Mouse (Mus musculus): ENCODE measurements around the gene Ets2.
"Not testable (repeated sequence)": the region's sequence is repeated elsewhere in the genome, so short reads cannot be mapped to it uniquely, and the experiment has no call there.

The Ets2 gene

DNA sequence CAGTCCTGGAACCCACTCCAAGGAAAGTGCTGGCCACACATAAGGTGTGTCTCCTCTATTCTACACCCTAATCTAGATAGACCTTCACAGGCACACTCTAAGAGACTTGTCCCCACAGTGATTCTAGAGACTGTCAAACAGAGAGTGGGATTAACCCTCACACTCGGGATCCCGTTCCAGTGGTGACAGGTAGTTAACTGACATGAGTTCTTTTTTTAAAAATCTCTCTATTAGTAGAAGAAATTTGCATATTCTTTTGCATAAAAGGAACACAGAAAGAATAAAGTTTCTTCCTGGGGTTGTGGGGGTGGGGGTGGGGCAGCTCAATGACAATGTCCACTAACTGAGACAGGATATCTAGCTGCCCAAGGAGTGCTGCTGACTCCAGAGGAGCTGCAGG is 32.9 kb downstream of the Ets2 start:
- DNase-seq (ENCODE audit: low spot score) = no peak

DNA sequence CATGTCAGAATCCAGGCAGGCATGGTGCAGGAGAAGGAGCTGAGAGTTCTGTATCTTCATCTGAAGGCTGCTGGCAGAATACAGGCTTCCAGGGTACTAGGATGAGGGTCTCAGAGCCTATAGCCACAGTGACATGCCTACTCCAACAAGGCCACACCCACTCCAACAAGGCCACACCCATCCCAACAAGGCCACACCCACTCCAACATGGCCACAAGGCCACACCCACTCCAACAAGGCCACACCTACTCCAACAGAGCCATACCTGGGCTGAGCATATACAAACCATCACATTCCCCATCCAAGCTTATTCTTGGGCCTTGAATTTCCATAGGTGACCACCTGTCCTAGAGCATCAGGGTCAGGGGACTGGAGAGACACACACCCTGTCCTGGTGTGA is 34.2 kb downstream of the Ets2 start:
- no peak for DNase-seq (ENCODE audit: low spot score)

DNA sequence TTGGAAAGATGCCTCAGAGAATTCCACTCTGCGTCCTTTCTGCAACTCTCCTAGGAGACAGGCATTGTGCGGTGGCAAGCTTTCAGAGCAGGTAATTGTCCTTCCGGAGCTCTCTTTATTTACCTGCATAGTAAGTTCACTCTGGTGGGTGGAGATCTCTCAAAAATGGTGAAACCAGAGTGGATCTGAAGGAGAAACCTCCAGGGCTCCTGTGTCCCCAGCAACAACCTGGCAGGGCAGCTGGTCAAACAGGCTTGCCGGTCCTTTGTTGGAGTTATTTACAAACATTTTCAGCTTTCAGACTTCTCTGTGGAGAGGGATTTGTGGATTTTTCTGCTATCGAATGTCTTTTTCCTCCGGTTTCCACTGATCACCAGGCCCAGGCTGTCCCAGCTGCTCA is 34.6 kb downstream of the Ets2 start:
- DNase-seq (ENCODE audit: low spot score) = no peak

DNA sequence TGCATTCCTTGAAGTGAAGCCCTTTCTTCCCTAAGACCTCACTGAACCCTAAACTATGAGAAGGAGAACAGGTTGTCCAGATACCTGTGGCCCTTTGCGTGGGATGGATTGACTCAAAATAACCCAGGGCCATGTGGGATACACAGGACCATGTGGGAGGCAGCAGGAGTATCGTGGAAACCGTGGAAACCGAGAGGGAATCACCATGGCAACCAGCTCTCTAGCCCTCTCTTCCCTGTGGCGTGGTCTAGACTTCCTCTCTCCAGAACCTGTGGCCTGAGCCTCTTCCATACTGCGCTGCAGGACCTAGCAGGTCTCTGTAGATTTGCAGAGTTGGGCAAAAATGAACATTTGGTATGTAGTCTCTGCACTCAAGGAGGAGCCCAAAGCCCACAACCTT is 37.6 kb downstream of the Ets2 start:
- no peak for DNase-seq (ENCODE audit: low spot score)

DNA sequence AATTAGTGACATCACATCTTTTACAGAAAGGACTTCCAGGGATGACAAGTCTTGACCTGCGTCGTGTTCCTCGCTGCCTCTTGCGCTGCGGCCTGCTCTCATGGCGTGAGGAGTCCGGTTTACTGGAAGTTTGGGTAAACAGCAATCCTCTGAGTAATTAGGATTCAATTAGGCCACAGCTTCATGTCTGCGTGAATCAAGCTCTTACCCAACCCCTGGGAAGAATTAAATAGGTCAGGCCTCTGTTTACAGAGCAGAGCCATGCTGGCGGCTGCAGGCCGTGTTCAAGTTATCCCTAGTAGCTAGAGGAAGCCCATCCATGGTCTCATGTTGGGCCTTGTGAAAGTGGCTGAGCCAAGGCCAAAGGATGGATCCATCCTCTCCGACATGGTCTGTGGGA is 39.5 kb downstream of the Ets2 start:
- no peak for DNase-seq (ENCODE audit: low spot score)

DNA sequence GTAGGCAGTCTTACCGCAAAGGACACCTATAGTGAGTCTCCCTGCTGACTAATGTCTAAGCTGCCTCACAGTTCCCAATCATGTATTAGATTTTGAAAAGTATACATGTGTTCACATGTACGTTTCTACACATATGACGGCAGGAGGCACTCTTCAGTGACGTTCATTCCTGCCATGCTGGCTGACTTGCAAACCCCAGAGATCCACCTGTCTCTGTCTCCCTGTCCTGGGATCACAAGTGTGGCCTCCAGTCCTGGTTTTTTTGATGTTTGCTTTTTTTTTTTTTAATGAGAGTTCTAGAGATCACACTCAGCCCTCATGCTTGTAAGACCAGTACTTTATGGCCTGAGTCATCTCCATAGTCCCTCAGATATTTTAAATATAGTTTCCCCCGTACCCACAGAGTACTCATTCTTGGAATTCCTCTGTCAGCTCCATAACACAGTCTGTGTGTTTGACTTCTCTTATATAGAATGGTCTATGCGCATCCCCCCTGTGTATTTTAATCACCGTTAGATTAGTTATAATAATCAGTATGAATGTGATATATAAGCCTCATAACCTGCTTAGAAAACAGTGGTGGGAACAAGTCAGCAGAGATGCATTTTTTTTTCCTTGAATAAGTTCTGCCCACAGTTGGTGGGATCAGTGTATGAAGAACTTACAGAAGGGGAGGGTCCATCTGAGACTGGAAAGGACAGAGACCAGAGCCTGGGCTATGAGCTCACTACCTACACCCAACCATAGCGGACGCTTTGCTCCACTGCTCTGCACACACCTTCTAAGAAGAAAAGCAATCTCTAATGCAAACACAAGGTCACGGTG is 40.3 kb downstream of the Ets2 start:
- no peak for DNase-seq (ENCODE audit: low spot score)

DNA sequence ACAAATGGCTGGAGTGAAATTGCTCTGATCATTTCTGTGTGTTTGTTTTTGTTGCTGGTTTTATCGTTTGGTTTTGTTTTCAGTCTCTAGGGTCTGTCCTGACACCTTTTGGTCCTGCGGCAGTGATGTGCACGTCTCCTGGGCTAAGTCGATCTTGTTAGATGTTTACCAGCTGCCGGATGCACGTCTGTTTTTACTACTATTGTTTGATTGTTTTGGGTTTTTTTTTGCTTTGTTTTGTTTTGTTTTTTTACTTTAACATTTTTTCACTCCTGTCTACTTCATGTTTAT is 40.8 kb downstream of the Ets2 start:
- no peak for DNase-seq (ENCODE audit: low spot score)

DNA sequence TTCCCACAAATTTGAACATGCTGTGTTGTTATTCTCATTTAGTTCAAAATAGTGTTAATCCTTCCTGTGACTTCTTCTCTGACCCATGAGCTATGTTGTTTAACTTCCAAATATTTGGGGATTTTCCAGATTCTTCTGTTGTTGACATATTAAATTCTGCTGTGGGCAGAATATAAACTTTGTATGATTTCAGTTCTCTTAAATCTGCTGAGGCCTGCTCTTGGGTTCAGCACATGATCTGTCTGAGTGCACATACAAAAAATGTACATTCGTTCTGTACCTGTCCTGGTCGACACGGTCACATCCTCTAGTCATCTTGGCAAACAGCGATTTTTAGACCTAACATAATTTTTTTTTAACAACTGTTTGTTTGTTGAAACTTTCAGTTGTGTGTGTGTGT is 41.2 kb downstream of the Ets2 start:
- DNase-seq (ENCODE audit: low spot score) = no peak

DNA sequence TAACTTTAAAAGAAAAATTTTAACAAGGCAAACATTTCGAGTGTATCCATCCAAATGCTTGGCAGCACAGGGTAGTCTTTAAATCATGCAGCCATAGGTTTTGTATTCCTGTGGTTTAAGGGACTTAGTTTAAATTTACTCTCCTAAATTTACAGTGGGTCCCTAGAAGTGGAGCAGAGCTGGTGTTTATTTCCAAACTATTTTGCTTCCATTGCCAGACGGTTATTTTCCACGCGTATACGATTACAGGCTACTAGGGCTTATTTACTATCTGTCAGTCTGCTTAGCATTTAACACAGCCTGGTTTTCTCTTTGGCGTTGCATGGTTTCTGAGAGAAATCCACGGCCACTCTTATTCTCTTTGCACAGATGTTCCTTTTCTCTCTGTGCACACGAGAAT is 42.9 kb downstream of the Ets2 start:
- no peak for DNase-seq (ENCODE audit: low spot score)

DNA sequence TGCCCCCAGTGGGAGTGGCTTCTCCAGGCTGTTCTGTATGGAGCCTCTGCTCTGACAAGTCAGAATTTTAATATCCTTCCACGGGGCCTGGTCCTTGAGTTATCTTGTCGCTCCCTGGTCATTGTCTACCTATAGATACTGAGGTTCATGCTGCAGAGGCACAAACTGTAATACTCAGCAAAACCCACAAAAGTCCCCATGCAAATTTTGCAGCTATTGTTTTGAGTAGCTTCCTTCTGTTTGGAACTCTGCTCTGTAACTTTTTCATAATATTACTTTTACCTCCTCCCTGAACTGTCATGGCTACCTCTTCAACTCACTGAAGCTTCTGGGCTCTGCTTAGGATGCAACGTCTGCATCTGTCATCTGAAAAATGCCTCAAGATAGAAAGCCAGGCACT is 43.8 kb downstream of the Ets2 start:
- no peak for DNase-seq (ENCODE audit: low spot score)

DNA sequence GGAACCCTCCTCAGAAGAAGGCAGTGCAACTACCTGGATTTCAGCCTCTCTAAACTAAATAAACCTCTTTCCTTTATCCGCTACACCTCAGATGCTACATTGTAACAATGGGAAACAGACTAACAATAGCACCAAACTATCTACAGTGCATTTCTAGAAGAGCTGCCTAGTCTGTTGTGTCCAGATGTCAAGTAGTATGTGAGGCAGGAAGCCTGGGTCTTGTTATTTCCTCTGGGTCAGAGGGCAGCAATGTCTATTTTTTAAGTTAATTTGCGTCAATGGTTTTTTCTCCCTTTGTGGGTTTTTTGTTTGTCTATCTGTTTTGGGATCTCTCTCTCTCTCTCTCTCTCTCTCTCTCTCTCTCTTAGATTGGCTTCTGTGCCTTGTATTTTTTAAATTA is 44.7 kb downstream of the Ets2 start:
- no peak for DNase-seq (ENCODE audit: low spot score)

DNA sequence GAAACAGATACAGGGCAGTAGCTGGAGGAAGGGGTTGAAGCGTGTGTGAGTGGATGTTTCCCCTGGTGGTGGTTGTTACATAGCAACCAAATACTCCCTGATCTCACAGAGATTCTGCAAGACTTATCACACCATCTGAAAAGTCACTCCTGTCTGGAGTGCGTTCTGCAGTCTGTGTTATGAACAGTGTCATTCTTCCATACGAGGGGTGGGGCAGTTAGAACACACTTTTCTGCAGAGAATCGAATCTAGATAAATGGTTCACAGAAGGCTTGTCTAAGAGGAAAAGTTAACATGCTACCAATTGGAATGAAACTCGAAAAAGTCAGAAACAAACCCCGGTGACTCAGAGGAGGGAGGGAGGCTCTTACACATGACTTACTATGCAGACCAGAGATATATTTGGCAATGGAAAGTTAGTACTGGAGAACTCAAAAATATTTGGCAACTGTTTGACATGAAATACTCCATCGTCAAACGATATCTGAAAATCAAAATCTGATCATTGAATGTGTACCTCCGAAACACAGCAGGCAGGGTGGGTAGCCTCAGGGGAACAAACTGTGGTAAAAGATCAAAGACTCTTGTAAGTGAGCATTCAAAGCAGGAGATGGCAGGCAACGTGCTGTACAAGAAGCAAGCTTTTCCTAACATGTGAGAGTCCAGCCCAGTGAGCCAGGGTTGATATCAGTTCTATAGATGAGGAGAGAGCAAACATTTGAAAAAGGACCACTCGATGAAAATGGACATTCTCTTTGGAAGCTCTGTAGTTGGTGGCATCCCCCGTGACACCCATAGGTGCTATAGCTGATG is 47.6 kb downstream of the Ets2 start:
- no peak for DNase-seq (ENCODE audit: low spot score)

DNA sequence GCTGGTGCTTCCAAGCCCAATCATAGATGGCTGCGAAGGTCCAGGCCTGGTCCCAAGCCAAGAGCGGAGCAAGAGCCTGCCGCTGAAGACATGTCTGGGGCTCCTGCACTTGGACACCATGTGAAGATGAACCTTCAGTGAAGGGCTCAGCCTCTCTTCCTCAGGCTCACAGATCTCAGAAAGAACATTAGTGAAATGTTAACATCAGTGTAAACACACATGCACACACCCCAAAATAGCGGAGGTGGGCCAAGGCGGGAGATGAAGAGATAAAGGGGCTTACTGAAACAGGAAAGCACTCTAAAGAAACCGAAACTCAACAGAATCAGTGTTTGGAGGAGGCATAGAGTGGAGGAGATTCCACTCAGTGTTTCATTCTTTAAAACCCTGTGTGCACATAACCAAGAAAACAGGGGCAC is 48.3 kb downstream of the Ets2 start:
- no peak for DNase-seq (ENCODE audit: low spot score)

DNA sequence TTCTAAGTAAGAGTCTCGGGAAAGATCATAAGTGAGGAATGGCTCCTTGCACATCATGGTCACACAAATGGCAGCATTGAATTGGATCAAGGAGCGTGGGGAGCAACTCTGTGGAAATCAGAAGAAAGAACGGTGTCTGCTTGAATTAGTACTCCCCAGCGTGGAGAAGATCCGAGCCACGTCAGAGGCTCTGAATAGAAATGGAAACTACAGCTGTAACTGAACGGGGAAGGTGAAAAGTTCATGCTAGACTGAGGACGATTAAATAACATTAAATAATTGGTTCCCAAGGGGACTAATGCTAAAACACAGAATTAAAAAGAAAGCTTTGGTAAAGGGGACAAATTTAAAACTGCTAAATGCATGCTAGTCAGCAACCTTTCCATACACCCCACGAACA is 50.6 kb downstream of the Ets2 start:
- no peak for DNase-seq (ENCODE audit: low spot score)

DNA sequence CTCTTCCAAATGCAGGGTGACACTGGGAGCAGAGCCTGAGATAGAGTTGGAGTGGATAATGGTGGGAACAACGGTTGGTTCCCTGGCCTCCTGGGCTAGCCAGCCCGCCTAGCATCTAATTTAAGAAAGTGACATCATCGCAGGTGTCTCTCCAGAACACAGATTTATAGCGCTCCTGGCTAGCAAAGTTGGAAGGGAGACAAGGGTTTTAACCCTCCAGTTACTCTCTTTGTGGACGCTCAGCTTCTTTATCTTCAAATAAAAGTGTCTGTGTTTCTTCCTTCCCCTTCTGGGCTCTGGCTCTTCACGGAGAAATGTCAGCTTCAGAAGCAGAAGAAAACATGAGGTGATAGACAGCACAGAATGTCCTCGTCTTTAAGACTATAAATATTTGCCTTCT is 51.4 kb downstream of the Ets2 start:
- DNase-seq (ENCODE audit: low spot score) = no peak

DNA sequence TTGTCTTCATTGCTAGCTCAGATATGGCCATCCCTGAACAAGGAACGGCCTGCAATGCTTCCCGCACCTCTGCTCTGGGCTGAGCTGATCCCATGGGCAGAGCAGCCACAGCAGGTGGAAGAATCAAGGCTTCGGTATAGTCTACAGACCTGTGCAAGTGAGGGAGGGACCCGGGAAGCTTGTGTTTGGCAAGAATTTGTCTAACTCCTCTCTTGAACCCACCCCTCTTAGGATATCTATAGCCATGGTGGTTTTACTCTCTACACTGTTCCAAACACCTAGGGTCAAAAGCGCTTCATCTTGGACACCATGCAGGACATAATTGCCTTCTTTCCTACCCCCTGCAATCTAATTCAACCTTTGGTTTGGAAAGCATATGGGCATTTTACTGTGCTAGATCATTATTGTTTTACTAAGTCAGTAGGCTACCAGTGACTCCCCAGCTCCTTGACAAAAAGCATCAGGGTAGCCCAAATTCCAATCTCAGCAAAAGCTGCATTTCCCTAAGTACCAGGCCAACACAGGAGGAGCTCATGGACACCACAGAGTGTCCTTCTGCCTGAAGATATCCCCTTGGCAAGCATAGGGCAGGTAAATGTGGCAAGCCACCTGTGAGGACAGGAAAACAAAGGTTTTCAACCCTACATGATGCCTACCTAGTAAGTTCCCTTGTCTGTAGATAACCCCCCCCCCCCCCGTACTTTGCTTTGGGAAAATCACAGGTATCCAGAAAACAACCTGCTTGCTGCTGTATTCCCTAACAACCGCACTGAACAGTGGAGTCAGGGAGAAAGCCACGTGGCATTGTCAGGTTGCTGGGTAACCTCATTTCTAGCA is 57.5 kb downstream of the Ets2 start:
- DNase-seq (ENCODE audit: low spot score) = no peak

DNA sequence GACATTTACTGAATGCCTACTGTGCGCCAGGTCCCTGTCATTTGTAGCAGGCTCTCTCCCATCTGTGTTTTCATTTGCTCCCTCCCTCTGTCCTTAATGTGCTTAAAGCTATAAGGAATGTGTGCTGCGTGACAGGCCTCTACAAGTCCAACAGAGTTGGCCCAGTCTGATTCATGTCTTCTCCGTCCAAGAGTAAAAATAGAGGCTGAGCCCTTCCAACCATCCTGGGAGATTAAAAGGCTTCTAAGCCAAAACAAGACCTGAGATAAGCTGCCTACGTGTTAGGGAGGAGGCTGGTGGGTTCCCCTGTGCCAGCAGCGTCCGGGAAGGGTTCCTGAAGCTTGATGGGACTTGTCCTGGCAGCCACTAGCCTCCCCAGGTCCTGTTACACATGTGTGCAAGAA is 58.1 kb downstream of the Ets2 start:
- DNase-seq (ENCODE audit: low spot score) = no peak

DNA sequence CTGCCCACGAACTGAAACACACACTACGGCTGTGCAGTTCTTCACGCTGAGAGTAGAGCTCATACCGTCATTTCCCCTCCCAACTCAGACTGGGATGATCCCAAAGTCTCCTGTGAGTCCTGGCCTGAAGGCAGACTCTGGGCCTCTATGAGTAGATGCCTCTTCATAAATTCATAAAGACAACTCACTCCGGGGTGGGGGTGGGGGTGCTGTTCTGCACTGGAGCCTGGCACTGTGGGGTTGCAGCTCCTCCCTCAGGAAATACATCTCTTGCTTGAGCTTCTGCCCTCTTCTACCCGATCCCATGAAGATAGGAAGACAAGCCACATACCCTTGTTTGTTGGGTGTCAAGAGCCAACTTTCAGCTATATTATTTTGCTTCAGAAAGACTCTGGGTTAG is 59.9 kb downstream of the Ets2 start:
- DNase-seq (ENCODE audit: low spot score) = no peak

DNA sequence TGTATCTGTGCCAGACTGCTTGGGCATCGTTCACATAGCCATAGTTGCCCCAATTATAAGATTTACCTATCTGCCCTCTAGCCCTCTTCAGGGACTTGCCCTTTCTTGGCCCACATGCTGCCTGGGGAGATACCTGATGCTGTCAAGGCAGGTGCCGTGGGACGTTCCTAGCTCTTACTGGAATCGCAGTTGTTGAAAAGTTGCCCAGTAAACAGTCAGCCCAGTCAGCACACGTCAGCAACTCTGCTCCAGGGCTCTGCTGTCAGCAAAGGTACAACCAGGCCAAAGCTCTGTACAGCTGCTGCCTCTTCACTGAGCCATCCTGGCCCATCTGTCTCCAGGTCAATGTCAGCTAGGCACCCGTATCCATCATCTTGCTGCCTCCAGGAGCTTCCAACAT is 61.3 kb downstream of the Ets2 start:
- DNase-seq (ENCODE audit: low spot score) = no peak

DNA sequence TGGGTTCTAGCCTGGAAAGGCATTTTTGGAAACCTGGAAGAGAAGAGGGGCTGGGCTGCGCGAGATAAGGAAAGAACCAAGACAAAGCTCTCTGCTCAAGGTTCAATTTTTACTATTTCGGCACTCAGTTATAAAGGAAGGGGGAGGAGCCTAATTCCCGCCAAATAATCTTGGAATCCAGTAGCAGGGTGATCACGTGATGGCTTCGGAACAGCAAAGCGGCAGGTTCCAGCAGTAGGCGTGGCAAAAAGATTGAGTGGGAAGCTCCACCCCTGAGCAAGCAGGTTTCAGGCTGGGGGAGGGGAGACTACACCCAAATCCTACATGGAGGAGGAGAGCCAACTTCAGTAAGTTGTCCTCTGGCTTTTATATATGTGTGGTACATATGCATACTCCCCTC is 62.2 kb downstream of the Ets2 start:
- not testable (repeated sequence) for DNase-seq (ENCODE audit: low spot score)

DNA sequence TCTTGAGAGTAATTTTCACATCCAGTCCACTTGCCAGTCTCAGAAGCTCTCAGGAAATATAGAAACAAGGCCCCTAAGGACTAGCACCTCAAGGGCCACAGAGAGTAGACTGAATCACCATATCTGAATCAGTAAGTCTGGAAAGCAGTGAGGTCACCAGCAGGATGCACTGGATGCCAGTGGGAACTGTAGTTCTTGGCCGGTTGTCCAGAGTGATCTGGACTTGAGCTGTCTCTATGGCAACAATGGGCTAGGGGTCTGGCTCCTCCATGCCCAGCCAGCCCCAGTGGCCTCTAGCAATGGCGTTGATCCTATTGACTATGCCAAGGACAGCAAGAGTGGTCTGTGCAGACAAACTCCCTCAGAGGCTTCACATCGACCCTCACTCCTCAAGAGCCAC is 64.3 kb downstream of the Ets2 start:
- no peak for DNase-seq (ENCODE audit: low spot score)

DNA sequence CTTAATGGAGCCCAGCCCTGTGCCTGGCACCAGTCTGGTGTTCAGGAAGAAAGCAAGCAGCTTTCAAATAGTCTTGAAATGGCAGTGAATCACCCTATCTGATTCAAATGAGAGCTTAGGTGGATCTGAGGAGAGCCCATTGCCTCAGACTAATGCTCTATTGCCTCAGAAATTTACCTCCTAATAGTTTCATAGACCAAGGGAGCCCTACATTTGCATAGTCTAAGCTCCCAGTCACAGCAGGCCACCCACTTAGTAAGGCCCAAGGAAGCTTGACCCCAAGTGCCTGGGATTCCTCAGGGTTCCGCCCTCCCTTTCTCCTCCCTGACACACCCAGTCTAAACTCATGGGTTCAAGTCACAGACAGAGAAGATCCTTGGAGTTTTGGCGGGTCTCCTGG is 65.4 kb downstream of the Ets2 start:
- DNase-seq (ENCODE audit: low spot score) = no peak

All from ovary, postnatal 14 days (tissue).